Mouse (Mus musculus) stomach, postnatal 0 days (tissue): Measurements from ENCODE around the gene Psmb2.
A peak's percentile ranks its signal among the peaks of the same experiment; 100 is the strongest.

Source experiments
- CTCF ChIP-seq: IDR thresholded peaks from 2 replicates; pipeline ENCODE4 v1.5.1; 2016; ENCODE audit warnings: antibody characterized with exemption, low read depth, mild to moderate bottlenecking, moderate library complexity
- EP300 ChIP-seq: optimal IDR thresholded peaks from 2 replicates; pipeline ENCODE3; 2016; ENCODE audit warnings: antibody characterized with exemption

DNA sequence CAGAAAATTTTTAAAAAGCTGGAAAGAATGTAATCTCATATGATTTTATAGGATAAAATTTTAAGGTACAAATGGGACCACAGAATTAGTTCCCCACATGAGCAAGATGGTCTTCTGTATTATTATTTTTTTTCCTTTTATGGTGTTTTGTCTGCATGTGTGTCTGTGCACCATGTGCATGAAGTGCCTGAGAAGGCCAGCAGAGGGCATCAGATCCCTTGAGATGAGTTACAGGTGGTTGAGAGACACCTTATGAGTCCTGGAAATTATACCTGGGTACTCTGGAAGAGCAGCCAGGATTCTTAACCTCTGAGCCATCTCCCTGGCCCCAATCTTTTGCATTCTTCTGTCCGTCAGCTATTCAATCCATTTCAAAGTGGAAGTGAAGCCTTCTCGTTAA lies 10.4 kb upstream of the Psmb2 start:
- peak; percentile 37; the same call in 1 of the 2 replicates for TF ChIP-seq CTCF
- no peak for TF ChIP-seq EP300
